Mouse (Mus musculus) bone marrow, adult 2 months (tissue): ENCODE measurements at regions not wholly inside any gene's neighbourhood (a gene's known extent, or its start where the extent isn't known, plus 50 kb on each side); places are given as distances from the start of the nearest gene placed in this dataset.

ENCODE experiments used
- CTCF ChIP-seq: fragments of 200-500 bp; IDR thresholded peaks from 2 replicates; pipeline ENCODE4 v1.5.1; 2011; ENCODE audit warnings: low read length, control low read depth; ENCODE audit not compliant: control insufficient read depth, insufficient read depth
- POLR2A ChIP-seq: fragments of 200-500 bp; IDR thresholded peaks from 2 replicates; pipeline ENCODE4 v1.6.1; 2011; ENCODE audit warnings: low read depth, mild to moderate bottlenecking, control low read depth, low read length, borderline replicate concordance; ENCODE audit not compliant: control insufficient read depth

- TF ChIP-seq POLR2A (no peak), CTCF (no peak)
Observed at GRCm38 (mm10) chr2:160581029-160581428, 64.7 kb upstream of the Top1 start.
